Mouse (Mus musculus) liver, postnatal 0 days (tissue): ENCODE data around the gene Hspb8.

Experiments used
- CTCF ChIP-seq: sonication (generic); IDR thresholded peaks from 2 replicates; pipeline ENCODE4 v1.5.1; 2016; ENCODE audit warnings: antibody characterized with exemption, low read depth
- EP300 ChIP-seq: IDR thresholded peaks from 2 replicates; pipeline ENCODE4 v1.6.1; 2016; ENCODE audit warnings: antibody characterized with exemption, low read depth, mild to moderate bottlenecking

GRCm38 (mm10) chr5:116405934-116406333 lies 16.7 kb downstream of the Hspb8 start:
- no peak for TF ChIP-seq CTCF
- no peak for TF ChIP-seq EP300
